Mouse (Mus musculus): Measurements from ENCODE around the gene Magi1. TPM values are rescaled to one million over a fixed set of nuclear protein-coding genes. Genes with fewer than 3 reads are reported as not detected.

Gene Magi1
- total and polyA plus RNA-seq, 2 experiments from 2014 or later, result 23.0 to 36.9 TPM

GRCm38 (mm10) chr6:93627200-93627599, 656.5 kb downstream of the Magi1 start:
- 87% methylated on average over 5 of the region's 5 CpGs for WGBS
- H3K27me3 ChIP-seq (ENCODE audit: insufficient read depth, low read length), result no peaks in the 10 kb centered on the region

More at GRCm38 (mm10) chr6:93627200-93627599, 656.5 kb downstream of the Magi1 start:
- H3K4me2 ChIP-seq (ENCODE audit: low read depth, low read length), result no peak overlapping the region
- no peak for TF ChIP-seq CTCF (IDR thresholded peaks at IDR 0.05; ENCODE audit: low read depth)
- H3K4me1 ChIP-seq (ENCODE audit: insufficient read depth, low read length), result no peaks in the 10 kb centered on the region
- H3K9ac ChIP-seq (replicated peaks; ENCODE audit: low read length), result no peak overlapping the region
- H3K36me3 ChIP-seq (ENCODE audit: insufficient read depth, low read length), result no peaks in the 10 kb centered on the region
- ATAC-seq, result no peak
- no peaks in the 10 kb centered on the region for H3K9me3 ChIP-seq (ENCODE audit: low read length)
- no peak overlapping the region for H3K27ac ChIP-seq
- no peak overlapping the region for H3K4me3 ChIP-seq (ENCODE audit: low read length)
- no peak for DNase-seq (ENCODE audit: low spot score)

Other genes starting within 250 kb of the Magi1 start
- gene Slc25a26, start 216.4 kb upstream of the Magi1 start, total RNA-seq (2014; rRNA removed), result 2.8 and 4.1 TPM in 2 replicates
- gene Slc25a26, start 216.4 kb upstream of the Magi1 start, polyA plus RNA-seq (2015; fragmentation: Nextera tagmentation; extraction: Ambion mirVana), result 9.4 and 10.2 TPM in 2 replicates

Measured in hindbrain, postnatal 0 days (tissue).